Mouse (Mus musculus) forebrain, embryonic 16.5 days (tissue): ENCODE results near the gene Cpsf6. TPM values are rescaled to one million over a fixed set of nuclear protein-coding genes. Genes with fewer than 3 reads are reported as not detected.

Experiments
- ATAC-seq: fragments of 200-750 bp; cut with Nextera tagmentation; 2 replicates; pipeline ENCODE4 v1.8.0; 2017; ENCODE audit warnings: mild to moderate bottlenecking, moderate library complexity
- H3K27ac ChIP-seq: fragments of 300-500 bp; sonication (generic); 2 replicates; pipeline ENCODE4 v1.5.1; 2014; ENCODE audit warnings: low read length, control low read depth
- H3K27me3 ChIP-seq: fragments of 300-500 bp; sonication (generic); replicated peaks from 2 replicates; pipeline ENCODE4 v1.6.1; 2014; ENCODE audit warnings: low read length; ENCODE audit not compliant: control insufficient read depth, insufficient read depth
- H3K36me3 ChIP-seq: fragments of 300-500 bp; sonication (generic); 2 replicates; pipeline ENCODE4 v1.6.1; 2014; ENCODE audit not compliant: control insufficient read depth, insufficient read depth
- H3K4me1 ChIP-seq: fragments of 300-500 bp; sonication (generic); replicated peaks from 2 replicates; pipeline ENCODE4 v1.6.1; 2014; ENCODE audit warnings: low read length; ENCODE audit not compliant: control insufficient read depth, insufficient read depth
- H3K4me2 ChIP-seq: fragments of 300-500 bp; sonication (generic); 2 replicates; pipeline ENCODE4 v1.6.1; 2014; ENCODE audit warnings: mild to moderate bottlenecking, low read length, control low read depth
- H3K4me3 ChIP-seq: fragments of 300-500 bp; sonication (generic); replicated peaks from 2 replicates; pipeline ENCODE4 v1.5.1; 2014; ENCODE audit warnings: mild to moderate bottlenecking, low read length, control low read depth
- H3K9ac ChIP-seq: fragments of 300-500 bp; sonication (generic); replicated peaks from 2 replicates; pipeline ENCODE4 v1.6.1; 2014; ENCODE audit warnings: low read depth, low read length, control low read depth
- H3K9me3 ChIP-seq: fragments of 300-500 bp; sonication (generic); 2 replicates; pipeline ENCODE4 v1.6.1; 2016; ENCODE audit warnings: low read length; ENCODE audit not compliant: control insufficient read depth
- WGBS: fragments of 180-500 bp; shearing (Covaris S2); extraction: QIAGEN DNeasy Blood & Tissue Kit; methylation state at CpG from one replicate; pipeline ENCODE4 v1.1.7; 2014; 5-methylcytosine and 5-hydroxymethylcytosine counted together
- polyA plus RNA-seq: library from polyadenylated mRNA; unstranded; fragments of >200 nt; fragmentation: Nextera tagmentation; extraction: Ambion mirVana; gene quantifications from 2 replicates; pipeline ENCODE4 v1.2.1, GENCODE M21; 2015

Gene Cpsf6
- polyA plus RNA-seq, 1 experiment from 2014 or later, result 203 TPM

DNA sequence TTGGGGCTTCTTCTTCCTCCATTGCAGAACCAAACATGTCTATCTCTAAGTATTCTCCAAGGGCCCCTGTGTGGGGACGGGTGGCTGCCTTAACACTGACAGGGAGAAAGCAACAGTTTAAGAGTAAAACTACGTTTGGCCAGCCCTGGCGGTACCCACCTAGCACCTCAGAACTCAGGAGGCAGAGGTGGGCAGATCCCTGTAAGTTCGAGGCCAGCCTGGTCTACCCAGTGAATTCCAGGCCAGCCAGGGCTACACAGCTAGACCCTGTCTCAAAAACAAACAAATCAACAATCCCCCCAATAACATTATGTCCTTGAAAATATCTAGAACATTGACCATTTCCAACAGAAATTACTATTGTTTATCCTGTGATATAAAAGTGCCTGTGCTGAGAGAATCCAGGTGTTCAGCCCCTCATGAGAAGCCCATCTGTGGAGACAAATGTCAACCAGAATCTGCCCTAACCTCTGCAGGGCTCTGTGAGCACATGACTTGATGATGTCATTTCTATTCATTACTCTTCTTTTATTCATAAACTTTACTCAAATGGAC lies 28.0 kb upstream of the Cpsf6 start:
- H3K27ac ChIP-seq, result no peak overlapping the region
- H3K9ac ChIP-seq, result no peak overlapping the region
- H3K27me3 ChIP-seq, result no peaks in the 10 kb centered on the region
- no peak for ATAC-seq
- H3K4me1 ChIP-seq, result peaks cover 4% of the 10 kb centered on the region; the same call in 1 of the 2 replicates
- no peaks in the 10 kb centered on the region for H3K9me3 ChIP-seq
- WGBS, result 87% methylated on average over 4 of the region's 4 CpGs
- H3K4me3 ChIP-seq, result no peak overlapping the region
- no peaks in the 10 kb centered on the region for H3K36me3 ChIP-seq
- H3K4me2 ChIP-seq, result no peak overlapping the region

DNA sequence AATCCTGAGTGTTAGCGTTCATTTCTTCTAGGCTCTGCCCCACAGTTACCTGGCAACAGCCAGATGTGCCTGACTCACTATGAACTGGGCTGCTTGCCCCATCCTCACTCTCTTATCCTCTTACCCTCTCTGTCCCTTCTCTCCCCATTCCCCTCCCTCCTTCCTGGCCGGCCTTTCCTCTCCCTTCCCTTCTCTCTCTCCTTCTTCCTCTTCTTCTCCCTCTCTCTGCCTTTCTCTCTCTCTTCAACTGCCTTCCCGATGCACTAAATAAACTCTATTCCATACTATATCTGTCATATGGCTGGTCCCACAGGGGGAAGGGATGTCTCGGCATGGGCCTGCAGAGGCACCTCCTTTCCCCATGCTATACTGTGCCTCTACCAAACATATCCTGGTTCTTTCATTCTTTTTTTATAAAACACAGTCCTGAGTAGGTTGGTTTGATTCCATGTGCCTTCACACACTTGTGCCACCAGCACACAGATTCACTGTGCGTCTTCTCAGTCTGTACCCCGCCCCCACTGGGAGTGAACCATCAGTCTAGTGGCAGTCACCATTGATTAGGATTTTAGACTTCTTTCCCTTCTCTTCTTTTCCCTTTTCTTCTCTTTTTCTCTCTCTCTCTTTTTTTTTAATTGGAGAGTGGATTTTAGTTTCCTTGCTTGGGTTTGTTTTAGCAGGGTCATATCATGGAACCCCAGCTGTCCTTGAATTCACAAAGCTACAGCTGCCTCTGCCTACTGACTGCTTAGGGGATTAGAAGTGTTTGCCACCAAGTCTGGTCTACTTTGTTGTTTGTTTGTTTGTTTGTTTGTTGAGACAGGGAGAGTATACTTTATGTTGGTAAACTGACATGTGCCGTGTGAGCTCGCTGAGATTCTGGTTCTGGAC lies 27.3 kb upstream of the Cpsf6 start:
- no peak for ATAC-seq
- WGBS, result 90% methylated on average over 8 of the region's 8 CpGs

DNA sequence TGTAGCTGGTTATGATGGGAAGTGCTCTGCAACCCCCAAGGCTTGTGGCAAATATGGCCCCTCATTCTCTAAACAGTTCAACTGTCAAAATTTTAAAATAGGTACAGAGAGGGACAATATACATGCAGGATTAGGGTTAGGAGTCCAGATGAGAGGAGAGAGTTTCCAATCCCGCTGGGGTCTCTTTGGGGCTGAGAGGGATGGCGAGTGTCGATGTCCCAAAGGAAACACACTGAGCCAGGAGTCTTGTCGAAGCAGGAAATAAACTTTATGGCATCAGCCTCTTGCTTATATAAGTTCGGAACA lies 26.4 kb upstream of the Cpsf6 start:
- Histone ChIP-seq H3K27me3 (no peaks in the 10 kb centered on the region), H3K36me3 (no peaks in the 10 kb centered on the region), H3K9ac (no peak overlapping the region), H3K4me1 (peaks cover 4% of the 10 kb centered on the region; the same call in 1 of the 2 replicates), H3K9me3 (no peaks in the 10 kb centered on the region), H3K4me3 (no peak overlapping the region), H3K4me2 (no peak overlapping the region), H3K27ac (no peak overlapping the region)
- 94% methylated on average over 5 of the region's 5 CpGs for WGBS
- ATAC-seq, result no peak

More for the DNA sequence above, 27.3 kb upstream of the Cpsf6 start:
- H3K4me2 ChIP-seq, result no peak overlapping the region
- H3K27me3 ChIP-seq, result no peaks in the 10 kb centered on the region
- H3K4me3 ChIP-seq, result no peak overlapping the region
- H3K9ac ChIP-seq, result no peak overlapping the region
- H3K27ac ChIP-seq, result no peak overlapping the region
- H3K36me3 ChIP-seq, result no peaks in the 10 kb centered on the region
- peaks cover 4% of the 10 kb centered on the region; the same call in 1 of the 2 replicates for H3K4me1 ChIP-seq
- H3K9me3 ChIP-seq, result no peaks in the 10 kb centered on the region

DNA sequence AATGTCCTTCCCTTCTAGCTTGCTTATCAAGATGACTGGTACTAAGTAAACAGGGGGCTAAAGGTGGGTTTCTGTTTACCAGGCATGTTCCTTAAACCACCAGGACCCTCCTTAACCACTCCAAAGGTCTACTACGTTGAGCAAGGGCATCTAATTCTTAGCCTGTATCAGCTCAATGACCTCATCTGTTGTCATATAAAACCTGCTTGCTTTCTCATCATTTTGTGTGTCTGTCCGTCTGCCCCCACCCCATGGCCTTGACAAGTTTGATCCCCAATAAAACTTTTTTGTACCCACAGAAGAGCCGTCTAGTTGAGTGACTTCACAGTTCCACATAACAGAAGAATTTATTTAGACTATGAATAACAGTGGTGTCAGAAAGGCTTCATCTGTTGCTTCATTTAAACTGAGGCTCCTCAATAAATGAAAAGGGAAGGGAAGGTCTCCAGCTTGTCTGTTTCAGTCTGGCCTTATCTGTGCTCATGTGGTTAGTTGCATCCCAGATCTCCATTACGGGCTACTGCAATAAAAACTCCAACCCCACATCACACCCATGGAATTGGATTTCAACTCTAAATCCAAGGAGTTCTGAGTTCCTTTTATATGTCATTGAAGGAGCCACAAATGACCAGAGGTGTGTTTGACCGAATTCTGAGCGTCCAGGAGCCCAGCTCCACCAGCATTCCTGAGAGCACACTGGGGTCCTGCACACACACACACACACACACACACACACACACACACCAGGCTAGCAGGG lies 25.9 kb upstream of the Cpsf6 start:
- ATAC-seq, result no peak
- H3K4me3 ChIP-seq, result no peak overlapping the region
- H3K9ac ChIP-seq, result no peak overlapping the region
- H3K27ac ChIP-seq, result no peak overlapping the region
- H3K36me3 ChIP-seq, result no peaks in the 10 kb centered on the region
- H3K4me1 ChIP-seq, result peaks cover 4% of the 10 kb centered on the region; the same call in 1 of the 2 replicates
- H3K9me3 ChIP-seq, result no peaks in the 10 kb centered on the region
- no peaks in the 10 kb centered on the region for H3K27me3 ChIP-seq
- 87% methylated on average over 6 of the region's 6 CpGs for WGBS
- no peak overlapping the region for H3K4me2 ChIP-seq

DNA sequence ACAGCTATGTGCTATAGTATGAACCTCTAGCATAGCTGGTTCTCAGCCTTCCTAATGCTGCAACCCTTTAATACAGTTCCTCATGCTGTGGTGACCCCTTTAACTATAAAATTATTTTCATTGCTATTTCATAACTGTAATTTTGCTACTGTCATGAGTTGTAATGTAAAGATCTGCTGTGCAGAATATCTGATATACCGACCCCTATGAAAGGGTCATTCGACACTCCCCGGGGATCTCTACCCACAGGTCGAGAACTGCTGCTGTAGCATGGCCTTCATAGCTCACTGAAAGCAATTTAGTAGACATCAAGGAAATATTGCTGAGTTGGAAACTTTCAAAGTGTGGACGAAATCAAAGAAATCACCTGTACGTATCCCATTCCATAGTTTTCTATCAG lies 24.6 kb upstream of the Cpsf6 start:
- H3K27ac ChIP-seq, result no peak overlapping the region
- H3K27me3 ChIP-seq, result no peaks in the 10 kb centered on the region
- peaks cover 4% of the 10 kb centered on the region; the same call in 1 of the 2 replicates for H3K4me1 ChIP-seq
- H3K36me3 ChIP-seq, result no peaks in the 10 kb centered on the region
- no peak overlapping the region for H3K9ac ChIP-seq
- no peaks in the 10 kb centered on the region for H3K9me3 ChIP-seq
- 93% methylated on average over 6 of the region's 6 CpGs for WGBS
- no peak overlapping the region for H3K4me2 ChIP-seq
- no peak overlapping the region for H3K4me3 ChIP-seq
- ATAC-seq, result no peak

DNA sequence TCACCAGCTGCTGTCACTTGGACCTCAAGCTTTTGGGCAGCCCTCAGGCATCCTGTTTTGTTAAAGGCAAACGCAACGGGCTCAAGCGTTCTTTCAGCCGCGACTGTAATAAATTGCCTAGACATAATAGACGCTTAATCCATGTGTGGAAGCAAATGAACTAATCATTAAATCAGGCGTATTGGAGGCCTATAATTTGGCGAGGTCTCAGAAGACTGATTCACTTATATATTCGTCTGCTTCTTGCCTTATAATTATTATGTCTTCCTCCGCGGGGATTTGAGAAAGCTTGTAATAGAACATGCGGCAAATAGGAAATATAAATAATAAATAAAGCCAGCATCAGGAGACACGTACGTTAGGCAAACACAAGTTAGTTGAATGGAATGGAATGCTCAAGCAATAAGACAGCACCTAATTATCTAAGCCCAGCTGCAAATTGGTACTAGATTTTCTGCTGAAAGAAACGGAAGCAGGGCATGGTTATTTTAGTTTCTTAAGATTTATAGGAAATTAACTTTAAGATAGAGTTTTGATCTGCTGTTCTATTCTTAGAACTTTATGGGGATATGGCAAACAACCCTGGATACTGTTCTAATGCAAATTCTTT lies 23.6 kb upstream of the Cpsf6 start:
- Histone ChIP-seq H3K4me1 (peaks cover 4% of the 10 kb centered on the region; the same call in 1 of the 2 replicates), H3K27ac (no peak overlapping the region), H3K4me3 (no peak overlapping the region), H3K9ac (no peak overlapping the region), H3K4me2 (peak overlapping the region; percentile 32), H3K9me3 (no peaks in the 10 kb centered on the region), H3K36me3 (no peaks in the 10 kb centered on the region), H3K27me3 (no peaks in the 10 kb centered on the region)
- 10% methylated on average over 15 of the region's 15 CpGs for WGBS
- peak; percentile 47; the same call in 1 of the 2 replicates for ATAC-seq

DNA sequence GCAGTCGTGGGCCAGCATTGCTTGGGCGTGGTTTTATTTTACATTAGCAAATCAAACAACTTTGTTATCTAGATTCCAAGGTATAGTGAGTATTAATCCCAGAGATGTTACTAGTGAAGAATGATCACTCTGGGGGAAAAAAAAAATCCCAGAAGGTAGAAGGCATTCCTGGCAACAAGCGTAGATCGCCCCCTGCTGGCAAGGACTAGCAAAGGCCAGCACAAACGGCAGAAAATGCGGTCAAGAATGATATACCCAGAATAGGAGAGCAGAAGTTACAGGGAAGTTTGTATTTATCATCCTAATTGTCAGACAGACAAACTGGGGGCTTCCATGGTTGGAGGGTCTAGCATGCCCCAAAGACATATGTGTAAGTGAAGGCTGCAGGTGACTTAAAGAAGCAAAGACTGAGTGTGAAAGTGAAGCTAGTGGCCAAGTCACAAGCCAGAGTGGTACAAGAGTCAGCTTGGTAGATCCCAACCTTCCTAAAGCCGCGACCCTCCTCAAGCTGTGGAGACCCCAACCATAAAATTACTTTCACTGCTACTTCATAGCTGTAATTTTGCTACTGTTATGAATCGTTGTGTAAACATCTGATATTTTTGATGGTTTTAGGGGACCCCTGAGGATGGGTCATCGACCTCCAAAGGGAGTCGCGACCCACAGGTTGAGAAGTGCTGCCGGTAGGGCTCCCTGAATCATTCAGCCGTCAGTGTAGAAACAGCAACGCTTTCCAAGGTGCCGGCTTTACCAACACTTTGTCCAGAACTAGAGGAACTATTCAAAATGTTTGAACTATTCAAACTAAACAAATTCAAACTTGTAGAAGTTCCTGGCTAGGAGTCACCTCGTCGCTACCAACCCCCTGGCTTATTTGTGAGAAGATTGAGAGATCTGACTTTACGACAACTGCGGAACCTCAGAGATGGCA lies 22.9 kb upstream of the Cpsf6 start:
- 59% methylated on average over 20 of the region's 20 CpGs for WGBS
- Histone ChIP-seq H3K27ac (no peak overlapping the region), H3K4me2 (peak overlapping the region; percentile 32), H3K4me1 (peaks cover 4% of the 10 kb centered on the region; the same call in 1 of the 2 replicates), H3K27me3 (no peaks in the 10 kb centered on the region), H3K9me3 (no peaks in the 10 kb centered on the region), H3K4me3 (no peak overlapping the region), H3K36me3 (no peaks in the 10 kb centered on the region), H3K9ac (no peak overlapping the region)
- no peak for ATAC-seq

DNA sequence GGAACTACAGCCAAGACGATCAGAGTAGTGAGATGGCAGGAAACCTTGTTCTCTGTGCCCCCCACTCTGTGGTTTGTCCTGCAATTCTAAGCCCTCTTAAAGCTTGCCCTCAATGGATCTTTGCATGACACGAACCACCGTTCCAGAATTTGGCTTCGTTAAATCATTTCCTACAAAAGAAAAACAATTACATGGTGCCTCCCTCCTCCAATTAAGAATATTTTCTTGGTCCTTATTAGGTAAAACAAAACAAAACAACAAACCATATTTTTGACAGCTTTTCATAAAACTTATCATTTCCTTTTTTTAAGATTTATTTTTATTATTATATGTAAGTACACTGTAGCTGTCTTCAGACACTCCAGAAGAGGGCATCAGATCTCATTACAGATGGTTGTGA lies 21.5 kb upstream of the Cpsf6 start:
- Histone ChIP-seq H3K36me3 (no peaks in the 10 kb centered on the region), H3K9ac (no peak overlapping the region), H3K4me3 (no peak overlapping the region), H3K9me3 (no peaks in the 10 kb centered on the region), H3K4me2 (no peak overlapping the region), H3K27ac (no peak overlapping the region), H3K27me3 (no peaks in the 10 kb centered on the region), H3K4me1 (peaks cover 4% of the 10 kb centered on the region; the same call in 1 of the 2 replicates)
- no peak for ATAC-seq
- 62% methylated on average over 4 of the region's 4 CpGs for WGBS
